Mouse (Mus musculus) lung, adult 2 months (tissue): ENCODE data around the gene Colgalt2.

Source experiments
- CTCF ChIP-seq: fragments of 200-500 bp; IDR thresholded peaks from 2 replicates; pipeline ENCODE4 v1.5.1; 2011; ENCODE audit warnings: mild to moderate bottlenecking, low read length, control low read depth; ENCODE audit not compliant: insufficient read depth
- POLR2A ChIP-seq: fragments of 200-500 bp; IDR thresholded peaks from 2 replicates; pipeline ENCODE4 v1.6.1; 2011; ENCODE audit warnings: low read depth, mild to moderate bottlenecking, control low read depth, low read length, borderline replicate concordance; ENCODE audit errors: extremely low read depth

DNA sequence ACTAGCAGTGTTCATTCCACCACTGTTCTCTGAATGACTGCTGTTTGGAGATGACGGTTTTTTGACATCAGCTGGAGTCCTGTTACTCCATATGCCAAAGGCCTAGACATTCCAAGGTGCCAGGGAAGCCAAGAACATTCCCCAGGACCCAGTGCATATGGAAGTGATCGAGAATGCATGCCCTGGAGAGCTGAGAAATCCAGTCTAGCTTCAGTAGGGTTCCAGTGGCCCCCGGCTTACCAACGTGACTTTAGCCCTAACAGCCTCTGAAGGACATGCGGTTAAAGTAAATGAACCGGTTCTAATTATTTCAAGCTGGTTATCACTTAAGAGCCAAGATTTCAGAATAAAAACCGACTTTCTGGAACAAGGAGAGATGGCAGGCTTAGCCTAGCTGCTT lies 59.4 kb downstream of the Colgalt2 start:
- TF ChIP-seq POLR2A = no peak
- no peak for TF ChIP-seq CTCF
